Mouse (Mus musculus): ENCODE results near the gene Bcl7a. TPM values are rescaled to one million over a fixed set of nuclear protein-coding genes. Genes with fewer than 3 reads are reported as not detected.

The Bcl7a gene
- total RNA-seq, 4 experiments from 2014 or later: 9.7 to 15.1 (median 13.2) TPM

- no peak for DNase-seq
Measured at GRCm38 (mm10) chr5:123333566-123333965, 10.1 kb upstream of the Bcl7a start.

GRCm38 (mm10) chr5:123336205-123336961 lies 7.3 kb upstream of the Bcl7a start:
- DNase-seq: no peak

GRCm38 (mm10) chr5:123338463-123338862 lies 5.2 kb upstream of the Bcl7a start:
- DNase-seq: no peak

- no peak for DNase-seq
Measured at GRCm38 (mm10) chr5:123344628-123344962, 961 bp downstream of the Bcl7a start.

- no peak for DNase-seq
Measured at GRCm38 (mm10) chr5:123344963-123345852, 1.6 kb downstream of the Bcl7a start.

- peak; percentile 54 for DNase-seq
Measured at GRCm38 (mm10) chr5:123345853-123346654, 2.4 kb downstream of the Bcl7a start.

GRCm38 (mm10) chr5:123346701-123347270 lies 3.2 kb downstream of the Bcl7a start:
- DNase-seq: no peak

GRCm38 (mm10) chr5:123347985-123348384 lies 4.4 kb downstream of the Bcl7a start:
- no peak for DNase-seq

- DNase-seq: no peak
Measured at GRCm38 (mm10) chr5:123350386-123350785, 6.8 kb downstream of the Bcl7a start.

GRCm38 (mm10) chr5:123355918-123356317 lies 12.3 kb downstream of the Bcl7a start:
- DNase-seq: no peak

- DNase-seq: no peak
Measured at GRCm38 (mm10) chr5:123357253-123357652, 13.6 kb downstream of the Bcl7a start.

GRCm38 (mm10) chr5:123359431-123359830 lies 15.8 kb downstream of the Bcl7a start:
- DNase-seq: no peak

GRCm38 (mm10) chr5:123362911-123363310 lies 19.3 kb downstream of the Bcl7a start:
- no peak for DNase-seq

- DNase-seq: no peak
Measured at GRCm38 (mm10) chr5:123364302-123364971, 20.8 kb downstream of the Bcl7a start.

- no peak for DNase-seq
Measured at GRCm38 (mm10) chr5:123368869-123369488, 25.3 kb downstream of the Bcl7a start.

- no peak for DNase-seq
Measured at GRCm38 (mm10) chr5:123370049-123370448, 26.4 kb downstream of the Bcl7a start.

- DNase-seq: no peak
Measured at GRCm38 (mm10) chr5:123375262-123375661, 31.6 kb downstream of the Bcl7a start.

GRCm38 (mm10) chr5:123375793-123376452 lies 32.3 kb downstream of the Bcl7a start:
- no peak for DNase-seq

GRCm38 (mm10) chr5:123376569-123376968 lies 32.9 kb downstream of the Bcl7a start:
- DNase-seq: peak; percentile 77

GRCm38 (mm10) chr5:123377120-123377955 lies 33.7 kb downstream of the Bcl7a start:
- peak; percentile 75 for DNase-seq
